Mouse (Mus musculus) ovary, postnatal 10 days (tissue): ENCODE measurements around the gene Nudt15.

Experiments
- DNase-seq: peaks from one replicate; pipeline ENCODE4 v3.0.0; 2022; ENCODE audit warnings: low spot score

Nudt15 gene

DNA sequence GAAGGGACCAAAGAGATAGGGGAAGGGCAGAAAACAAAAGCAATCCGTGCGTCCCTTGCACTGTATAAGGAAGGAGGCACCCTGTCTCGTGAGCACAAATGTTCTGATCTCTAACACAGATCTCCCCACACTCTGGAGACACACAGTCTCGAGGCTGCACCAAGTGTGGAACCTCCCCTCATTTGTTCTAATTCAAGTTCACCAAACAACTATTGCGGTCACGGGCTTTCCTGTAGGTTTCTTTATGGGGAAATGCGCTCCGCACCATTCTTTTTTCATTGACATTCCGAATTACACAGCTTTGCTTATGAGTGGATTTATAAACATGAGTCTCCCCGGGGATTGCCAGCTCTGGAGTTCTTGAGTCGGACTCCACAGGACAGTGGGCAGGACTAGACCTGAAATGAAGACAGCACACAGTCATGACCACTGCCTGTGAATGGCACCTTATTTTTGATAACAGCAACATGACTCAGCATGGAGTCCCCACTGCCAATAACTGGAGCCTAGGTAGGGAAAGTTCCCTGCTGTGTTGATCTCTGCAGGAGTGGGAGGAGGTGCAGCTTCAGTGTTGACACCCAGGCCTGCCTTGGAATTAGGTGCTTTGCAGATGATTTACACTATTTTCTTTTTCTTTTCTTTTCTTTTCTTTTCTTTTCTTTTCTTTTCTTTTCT, 40.2 kb downstream of the Nudt15 start:
- DNase-seq: no peak

DNA sequence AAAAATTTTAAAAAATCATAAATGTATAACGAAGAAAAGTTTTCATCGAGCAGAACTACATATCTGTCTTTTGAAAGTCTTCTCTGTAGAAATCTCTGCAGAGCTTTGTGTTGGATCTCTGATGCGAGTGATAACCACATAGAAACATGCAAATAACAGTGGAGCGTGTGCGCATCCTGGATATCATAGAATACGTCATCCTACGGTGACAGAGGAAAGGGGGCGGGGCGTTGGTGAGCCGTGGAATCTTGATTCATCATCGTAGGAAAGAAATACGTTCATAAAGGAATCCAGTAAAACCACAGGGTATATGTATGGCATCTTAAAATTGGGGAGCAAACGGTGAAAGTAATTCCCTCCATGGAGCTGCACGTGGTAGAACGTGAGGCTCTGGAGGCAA, 40.8 kb downstream of the Nudt15 start:
- DNase-seq: no peak

DNA sequence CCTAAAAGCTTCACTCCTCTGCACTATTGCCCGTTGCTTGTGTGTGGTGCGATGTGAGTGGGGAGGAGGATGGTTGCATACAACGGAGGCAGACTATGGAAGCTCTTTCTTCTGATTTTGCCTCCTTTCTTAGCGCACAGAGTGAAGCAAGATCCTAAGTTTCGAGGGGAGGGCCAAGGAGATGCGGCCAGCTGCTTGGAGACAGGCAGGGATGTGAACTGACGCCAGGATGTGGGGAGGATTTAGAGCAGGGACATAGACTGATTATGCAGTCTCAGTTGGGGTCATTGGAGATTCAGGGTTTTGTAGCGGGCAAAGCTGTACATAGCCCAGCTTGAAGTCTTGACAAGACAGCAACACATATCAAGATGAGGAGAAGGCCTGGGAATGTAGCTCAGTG, 41.8 kb downstream of the Nudt15 start:
- DNase-seq: no peak

DNA sequence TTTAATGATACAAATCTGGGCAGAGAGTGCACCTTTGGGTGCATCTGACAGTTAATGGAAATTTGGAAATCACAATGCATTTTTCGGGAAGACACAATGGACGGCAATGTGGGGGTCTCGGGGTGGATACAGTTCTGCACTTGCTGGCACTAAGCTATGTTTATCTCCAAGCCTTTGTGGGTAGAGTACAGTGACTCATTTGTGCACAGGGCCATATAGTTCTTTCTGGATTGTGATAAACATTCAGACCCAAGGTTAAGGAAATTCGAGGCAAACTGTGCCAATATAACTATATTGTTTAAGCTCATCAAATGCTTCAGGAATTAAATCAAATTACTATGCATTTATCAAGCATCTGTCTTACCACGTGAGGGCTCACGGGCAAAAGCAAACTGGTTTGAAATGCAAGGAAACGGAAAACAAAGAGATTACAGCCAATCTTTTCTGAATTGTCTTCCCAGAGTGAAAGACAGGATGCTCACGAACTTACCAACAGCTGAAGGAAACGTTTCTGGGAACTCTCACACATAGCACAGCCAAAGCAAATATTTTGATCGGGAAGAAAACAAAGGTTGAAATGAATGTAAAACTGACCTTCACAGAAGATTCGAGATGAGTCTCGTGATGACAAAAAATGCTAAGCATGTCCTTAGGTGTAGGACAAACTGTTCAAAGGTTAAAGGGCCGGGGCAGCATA, 44.7 kb downstream of the Nudt15 start:
- no peak for DNase-seq

DNA sequence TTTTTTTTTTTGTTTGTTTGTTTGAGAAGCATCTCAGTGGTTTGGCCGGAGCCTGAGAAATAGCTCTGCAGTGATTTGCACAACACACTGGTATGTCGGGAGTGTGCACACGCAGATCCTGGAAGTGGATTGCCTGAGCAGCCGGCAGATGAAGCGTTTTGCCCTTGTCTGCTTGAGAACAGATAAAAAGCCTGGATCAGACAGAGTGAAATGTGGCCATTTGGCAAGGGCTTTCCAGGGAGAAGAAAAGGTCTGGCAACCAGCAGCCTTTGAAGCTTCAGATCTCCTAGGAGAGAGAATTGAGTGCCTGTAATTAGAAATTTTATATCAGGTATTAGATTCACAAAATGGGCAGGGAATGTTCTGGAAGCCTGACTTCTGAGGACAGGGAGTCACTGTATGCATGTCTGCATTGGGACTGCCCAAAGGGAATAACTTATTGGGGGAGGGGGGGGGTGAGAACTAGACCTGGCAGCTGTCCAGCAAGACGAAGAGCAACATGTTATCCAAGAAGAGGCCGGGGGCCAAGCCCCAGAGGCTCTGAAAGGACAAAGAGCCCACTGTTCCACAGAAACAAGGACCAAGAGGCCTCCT, 45.4 kb downstream of the Nudt15 start:
- DNase-seq: no peak

DNA sequence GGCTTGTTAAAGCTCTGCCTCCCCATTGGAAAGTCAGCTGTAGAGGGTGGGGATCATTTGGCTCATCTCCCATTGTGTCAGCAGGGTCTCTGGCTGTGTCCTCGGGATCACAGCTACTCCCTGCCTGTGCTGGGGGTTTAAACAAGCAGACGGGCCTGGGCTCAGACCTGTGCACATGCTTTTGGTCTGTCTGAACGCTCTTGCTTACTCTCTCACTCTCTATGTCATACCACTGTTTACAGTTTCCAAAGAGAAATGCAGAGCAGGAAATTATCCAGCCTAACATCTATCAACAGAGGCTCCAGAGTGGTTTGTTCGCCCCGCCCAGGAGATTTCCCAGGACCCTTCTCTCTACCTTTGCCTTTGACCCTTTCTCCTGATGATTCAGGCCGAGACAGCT, 46.3 kb downstream of the Nudt15 start:
- no peak for DNase-seq

DNA sequence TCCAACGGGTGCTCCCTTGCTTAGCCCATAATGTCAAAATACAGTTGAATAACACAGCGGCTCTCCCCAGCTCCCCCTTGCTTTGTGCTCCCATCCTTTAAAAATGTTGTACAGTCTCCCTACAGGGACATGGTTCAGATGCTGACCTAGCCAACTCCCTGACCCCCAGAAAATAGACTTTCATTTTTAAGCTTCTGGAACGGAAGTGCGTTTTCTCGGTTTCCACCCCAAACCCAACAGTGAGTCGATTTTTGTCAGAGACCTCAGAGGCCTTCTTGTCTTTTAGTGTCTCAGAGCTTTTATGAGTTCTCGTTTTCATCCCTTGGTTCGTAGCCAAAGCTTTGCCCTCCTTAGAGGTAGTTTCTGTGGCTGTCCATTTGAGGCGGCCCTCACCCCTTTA, 46.8 kb downstream of the Nudt15 start:
- no peak for DNase-seq

DNA sequence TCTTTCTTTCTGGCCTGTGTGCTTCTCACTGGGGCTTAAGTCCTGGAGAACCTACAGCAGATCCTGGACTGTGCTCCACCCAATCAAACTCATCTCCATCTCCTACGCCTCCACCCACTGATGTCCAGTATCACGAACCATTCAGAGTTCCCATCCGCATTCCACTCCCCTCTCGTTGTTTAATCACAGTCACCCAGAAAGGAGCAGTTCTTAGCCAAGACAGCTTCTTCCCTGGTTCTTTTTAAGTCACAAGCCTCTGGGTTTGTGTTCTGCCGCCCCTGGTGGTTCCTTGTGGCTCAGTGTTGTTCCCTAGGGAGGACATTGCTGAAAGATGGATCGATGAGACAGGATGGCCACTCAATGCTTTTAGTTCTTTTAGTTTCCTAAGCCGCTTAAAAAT, 52.3 kb downstream of the Nudt15 start:
- no peak for DNase-seq

DNA sequence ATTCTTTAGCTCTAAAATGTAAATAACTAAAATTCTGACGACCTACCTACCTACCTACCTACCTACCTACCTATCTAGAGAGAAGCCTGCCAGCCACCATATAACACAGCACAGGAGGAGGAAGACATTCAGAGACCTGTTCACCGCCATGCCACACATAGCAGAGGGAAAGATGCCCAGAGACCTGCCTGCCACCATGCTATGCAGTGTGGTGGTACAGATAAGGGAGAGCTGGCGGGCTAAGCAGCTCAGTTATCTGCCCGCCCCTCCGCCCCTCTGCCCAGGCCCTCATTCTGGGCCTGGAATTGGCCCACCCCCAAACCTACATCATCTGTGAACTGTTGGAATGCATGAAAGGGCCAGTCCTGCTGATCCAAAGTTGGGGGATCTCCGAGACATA, 53.9 kb downstream of the Nudt15 start:
- no peak for DNase-seq

DNA sequence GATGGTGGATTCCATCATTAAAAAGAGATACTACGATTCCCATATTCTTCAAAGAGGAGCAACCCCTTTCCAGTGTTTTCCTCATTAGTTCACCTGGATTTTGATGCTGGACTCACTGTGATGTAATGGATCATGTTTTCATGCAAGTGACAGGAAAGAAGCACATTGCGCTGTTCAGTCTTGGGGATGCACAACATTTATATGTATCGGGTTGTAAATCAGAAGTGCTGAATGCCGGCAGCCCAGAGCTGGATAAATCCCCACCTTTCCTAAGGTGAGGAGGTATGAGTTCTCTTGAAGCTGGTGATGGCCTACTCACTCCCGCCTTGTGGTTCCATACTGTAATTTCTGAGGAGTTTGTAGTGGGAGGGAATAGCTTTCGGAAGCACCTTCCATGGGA, 54.7 kb downstream of the Nudt15 start:
- no peak for DNase-seq

DNA sequence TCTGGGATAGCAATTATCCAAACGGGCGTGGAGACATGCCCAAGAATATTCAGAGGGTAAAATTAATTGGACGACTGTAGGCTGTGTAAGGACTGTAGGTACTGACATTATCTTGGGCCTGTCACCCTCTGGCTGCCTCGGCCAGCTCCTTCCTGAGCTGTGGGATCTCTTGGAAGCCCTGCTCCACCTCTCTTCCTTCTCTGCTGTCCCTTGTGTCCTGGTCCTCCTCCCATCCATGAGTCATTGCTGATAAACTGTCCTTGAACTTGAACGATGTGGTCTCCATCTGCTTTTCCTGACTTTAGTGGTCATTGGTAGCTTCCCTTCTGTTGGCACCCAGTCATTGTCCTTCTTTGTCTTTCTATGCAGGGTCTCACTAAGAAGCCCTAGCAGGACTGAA, 61.4 kb downstream of the Nudt15 start:
- no peak for DNase-seq

DNA sequence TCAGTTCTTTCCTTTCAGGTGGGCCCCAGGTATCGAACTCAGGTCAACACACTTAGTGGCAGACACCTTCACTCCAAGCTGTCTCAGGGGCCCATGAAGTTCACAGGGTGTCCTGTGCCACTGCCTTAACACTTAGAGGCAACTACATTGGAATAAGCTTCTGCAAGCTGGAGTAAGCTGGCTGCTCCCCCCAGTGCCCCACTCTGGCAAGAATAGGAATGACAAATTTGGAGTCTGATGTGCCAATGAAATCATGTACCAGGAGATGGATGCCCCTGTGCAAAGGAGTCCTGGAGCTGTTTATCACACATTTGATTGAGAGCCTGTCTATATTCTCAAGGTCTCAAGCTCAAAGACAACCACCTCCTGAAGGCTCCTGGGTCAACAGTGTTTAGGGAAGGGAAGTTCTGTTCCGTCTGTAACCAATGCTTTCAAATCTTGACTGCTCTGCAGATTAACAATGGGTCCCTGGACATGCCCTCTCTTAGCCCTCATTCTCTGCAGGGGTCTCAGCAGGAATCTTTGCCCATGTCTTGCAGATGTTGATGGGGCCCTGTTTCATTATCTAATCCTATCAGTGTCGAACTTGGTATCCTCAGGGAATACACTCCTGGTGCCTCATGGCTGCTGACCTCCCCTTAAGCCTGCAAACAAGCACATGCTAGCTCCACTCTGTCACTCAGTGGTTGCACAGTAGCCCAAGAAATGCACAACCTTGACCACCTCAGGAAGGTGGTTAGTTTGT, 63.5 kb downstream of the Nudt15 start:
- DNase-seq: no peak

DNA sequence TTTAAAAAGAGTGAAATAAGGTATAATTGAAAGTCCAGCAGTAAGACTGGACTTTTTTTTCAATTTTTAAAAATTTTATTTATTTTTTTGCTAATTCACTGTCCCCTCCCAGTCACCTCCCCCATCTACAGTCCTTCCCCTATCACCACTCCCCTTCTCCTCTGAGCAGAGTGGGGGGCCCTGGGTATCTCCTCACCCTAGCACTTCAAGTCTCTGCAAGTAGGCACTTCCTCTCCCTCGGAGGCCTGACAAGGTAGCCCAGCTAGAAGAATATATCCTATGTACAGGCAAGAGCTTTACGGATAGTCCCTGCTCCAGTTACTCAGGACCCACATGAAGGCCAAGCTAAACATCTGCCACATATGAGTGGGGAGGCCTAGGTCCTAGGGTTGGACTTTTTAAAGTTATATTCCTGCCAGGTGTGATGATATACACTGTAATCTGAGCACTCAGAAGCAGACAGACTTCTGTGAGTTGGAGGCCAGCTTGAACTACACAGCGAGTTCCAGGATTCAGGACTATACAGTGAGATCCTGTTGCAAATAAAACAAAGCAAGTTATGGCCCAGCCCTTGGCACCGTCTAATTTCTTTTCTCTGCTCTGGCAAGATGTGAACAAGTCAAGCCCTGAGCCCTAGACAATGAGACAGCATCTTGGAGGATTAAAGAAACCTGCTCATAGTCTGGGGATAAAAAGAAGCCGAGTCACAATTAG, 64.4 kb downstream of the Nudt15 start:
- DNase-seq: no peak

DNA sequence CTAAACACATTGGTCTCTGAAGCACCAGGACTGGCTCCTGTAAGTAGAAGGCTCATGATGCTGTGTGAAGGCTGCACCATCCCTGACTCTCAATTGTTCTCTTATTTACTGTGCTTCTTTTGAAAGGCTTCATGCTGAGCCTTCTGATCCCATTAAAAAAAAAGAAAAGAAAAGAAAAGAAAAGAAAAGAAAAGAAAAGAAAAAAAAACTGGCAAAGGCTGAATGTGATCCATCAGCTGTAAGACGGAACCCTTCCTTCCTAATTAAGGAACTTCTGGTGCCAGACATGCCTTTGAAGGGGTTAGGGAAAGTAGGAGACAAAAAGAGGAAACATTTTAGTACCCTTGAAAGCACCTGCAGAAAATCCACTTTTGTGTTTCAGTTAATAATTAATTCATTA, 68.3 kb downstream of the Nudt15 start:
- no peak for DNase-seq

DNA sequence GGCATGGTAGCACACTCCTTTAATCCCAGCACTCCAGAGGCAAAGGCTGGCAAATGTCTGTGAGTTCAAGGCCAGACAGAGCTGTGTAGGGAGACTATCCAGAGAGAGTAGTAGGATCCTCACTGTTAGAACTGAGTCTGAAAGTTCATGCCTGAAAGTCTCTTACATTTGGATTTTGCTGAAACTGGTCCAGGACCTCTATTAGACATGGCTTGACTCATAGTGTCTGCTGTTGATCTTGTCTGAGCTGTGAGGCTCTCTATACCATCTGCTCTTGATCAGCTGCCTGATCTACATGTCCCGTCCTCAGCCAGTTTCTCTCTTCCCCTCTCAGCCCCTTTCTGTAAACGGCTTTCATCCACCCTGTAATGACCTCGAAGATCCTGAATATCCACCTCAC, 69.7 kb downstream of the Nudt15 start:
- DNase-seq: no peak

DNA sequence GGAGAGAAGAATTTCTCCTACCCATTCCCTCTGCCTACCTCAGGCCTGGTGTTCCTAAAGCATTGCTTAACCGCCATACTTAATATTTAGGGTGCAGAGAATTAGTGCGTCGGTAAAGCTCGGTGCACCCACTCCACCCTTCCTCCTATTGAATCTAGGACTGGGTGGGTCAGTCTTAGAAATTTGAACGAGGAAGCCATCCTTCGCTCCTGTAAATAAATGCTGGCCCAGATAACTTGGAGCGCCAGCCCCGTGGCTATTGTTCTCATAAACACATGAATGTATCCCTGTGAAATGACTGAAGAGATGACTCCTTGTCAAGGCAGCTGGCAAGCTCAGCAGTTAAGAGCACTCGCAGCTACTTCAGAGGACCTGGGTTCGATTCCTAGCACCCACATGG, 71.0 kb downstream of the Nudt15 start:
- DNase-seq: no peak

DNA sequence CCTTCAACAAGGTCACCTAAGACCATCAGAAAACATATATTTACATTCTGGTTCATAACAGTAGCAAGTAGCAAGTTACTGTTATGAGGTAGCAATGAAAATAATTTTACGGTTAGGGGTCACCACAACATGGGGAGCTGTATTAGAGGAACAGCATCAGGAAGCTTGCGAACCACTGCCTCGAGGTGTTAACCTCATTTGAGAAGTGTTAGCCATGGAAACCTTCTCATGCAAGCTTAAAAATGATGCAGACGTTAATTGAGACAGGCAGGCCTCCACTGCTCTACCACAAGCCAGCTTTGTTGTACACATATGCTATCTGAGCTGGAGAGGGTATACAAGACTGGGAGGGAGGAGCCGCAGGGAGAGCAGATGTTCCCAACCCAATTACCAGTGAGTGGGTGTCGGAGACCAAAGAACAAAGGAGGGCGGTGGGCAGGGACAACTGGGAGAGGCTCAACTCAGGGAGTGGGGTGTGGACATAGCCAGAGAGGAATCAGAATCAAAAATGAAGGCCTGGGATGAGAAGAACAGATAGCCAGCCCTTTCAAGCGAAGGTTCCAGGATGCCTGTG, 71.6 kb downstream of the Nudt15 start:
- DNase-seq: no peak

DNA sequence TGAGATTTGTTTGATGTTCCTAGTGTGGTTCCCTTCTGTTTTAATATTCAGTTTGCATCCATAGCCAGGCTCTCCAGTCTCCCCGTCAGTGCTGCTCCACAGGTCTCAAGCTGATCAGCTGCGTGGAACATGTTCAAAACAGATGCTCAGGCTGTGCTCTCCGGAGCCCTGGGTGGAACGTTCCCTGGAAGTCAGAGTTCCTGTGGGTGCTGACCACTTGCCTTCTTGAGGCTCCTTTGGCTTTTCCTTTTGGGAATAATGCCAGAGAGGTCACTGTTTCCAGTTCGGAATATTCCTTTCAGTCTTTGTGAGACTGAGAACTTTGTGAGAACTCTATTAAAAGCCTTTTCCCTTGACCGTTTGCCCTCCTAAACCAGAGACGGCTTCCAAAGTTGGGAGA, 72.5 kb downstream of the Nudt15 start:
- DNase-seq: no peak

DNA sequence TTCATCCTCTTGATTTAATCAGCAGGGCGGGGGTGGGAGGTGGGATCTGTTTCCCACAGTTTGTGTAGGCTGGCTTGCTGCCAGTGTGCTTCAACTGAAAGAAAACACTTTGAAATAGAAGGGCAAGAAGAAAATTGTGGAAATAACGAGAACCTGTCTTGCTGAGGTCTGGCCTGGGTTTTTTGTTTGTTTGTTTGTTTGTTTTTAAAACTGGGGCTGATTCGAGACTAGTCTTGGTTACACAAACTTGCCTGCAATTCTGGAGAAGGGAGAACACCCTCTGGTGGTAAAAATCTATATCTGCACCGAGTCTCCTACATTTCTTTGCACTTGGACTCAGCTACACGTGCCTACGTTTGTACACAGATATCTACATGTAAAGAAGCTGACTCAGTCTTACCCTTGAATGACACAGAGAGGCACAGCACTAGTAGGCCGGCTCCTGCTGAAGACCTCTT, 73.4 kb downstream of the Nudt15 start:
- DNase-seq: no peak

DNA sequence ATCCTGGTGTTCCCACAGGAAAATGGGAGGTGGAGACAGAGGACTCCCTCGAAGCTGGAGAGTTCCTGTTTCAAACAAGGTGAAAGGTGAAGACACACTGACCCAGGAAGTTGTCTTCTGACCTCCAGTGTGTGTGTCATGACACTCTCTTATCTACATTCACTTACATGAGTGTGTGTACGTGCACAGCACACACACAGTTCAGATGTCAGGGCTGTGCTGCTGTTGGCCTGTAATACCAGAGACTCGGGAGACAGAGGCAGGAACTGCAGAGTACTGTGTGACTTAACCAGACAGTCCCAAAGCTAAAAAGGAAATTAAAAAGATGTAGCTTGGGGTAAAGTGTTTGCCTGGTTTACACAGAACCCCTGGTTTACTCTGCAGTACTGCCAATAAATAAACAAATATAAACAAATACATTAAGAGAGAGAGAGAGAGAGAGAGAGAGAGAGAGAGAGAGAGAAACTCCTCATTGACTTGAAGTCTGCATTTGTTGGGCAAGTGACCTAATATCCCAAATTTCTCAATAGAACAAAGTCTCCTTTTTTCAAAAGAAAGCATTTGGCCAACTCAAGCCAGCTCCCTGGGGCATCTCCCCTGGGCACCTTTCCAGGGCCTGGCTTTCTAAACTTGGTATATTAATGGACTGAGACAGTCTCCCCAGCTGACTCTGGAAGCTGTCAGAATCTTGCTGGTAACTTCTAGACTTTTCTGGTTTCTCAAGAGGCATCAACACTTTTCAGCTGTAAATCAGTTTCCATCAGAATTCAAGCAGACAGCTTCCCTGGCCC, 74.2 kb downstream of the Nudt15 start:
- peak; percentile 33 for DNase-seq

DNA sequence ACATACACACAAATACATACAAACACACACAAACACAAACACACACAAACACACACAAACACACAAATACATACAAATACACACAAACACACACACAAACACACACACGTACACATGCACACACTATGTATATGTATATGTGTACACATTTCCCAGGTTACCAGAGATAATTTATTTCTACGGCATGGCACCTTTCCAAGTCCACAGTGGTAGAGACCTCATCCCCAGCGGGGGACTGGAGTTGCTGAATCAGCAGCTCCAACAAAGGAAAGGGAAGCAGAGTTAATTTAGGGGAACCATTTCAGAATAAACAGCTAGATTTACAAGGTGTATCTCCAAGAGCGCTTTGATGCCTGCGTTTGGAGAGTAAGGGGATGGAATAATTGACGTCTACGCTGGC, 75.8 kb downstream of the Nudt15 start:
- no peak for DNase-seq
